Mouse (Mus musculus) cerebellum, adult 2 months (tissue): Measurements from ENCODE around the gene Nr1h2. TPM values are rescaled to one million over a fixed set of nuclear protein-coding genes. Genes with fewer than 3 reads are reported as not detected.

Experiments
- DNase-seq, 2 experiments: peaks; one replicate each; pipeline ENCODE4 v3.0.0; 2021
- H3K27ac ChIP-seq: fragments of 200-500 bp; 2 replicates; pipeline ENCODE4 v1.5.1; 2012; ENCODE audit warnings: low read length, control low read depth, inconsistent platforms; ENCODE audit not compliant: insufficient read depth
- H3K27me3 ChIP-seq: fragments of 200-500 bp; 2 replicates; pipeline ENCODE4 v1.6.1; 2012; ENCODE audit warnings: inconsistent platforms, mild to moderate bottlenecking, low read length, moderate library complexity; ENCODE audit not compliant: control insufficient read depth, insufficient read depth
- H3K4me1 ChIP-seq: fragments of 200-500 bp; 2 replicates; pipeline ENCODE4 v1.6.1; 2011; ENCODE audit warnings: low read length; ENCODE audit not compliant: control insufficient read depth, insufficient read depth
- H3K4me3 ChIP-seq: fragments of 200-500 bp; replicated peaks from 2 replicates; pipeline ENCODE3; 2011; ENCODE audit warnings: mild to moderate bottlenecking, low read depth, low read length, control low read depth; ENCODE audit not compliant: insufficient read depth
- CTCF ChIP-seq: fragments of 200-500 bp; IDR thresholded peaks from 2 replicates; pipeline ENCODE4 v1.5.1; 2011; ENCODE audit warnings: low read depth, mild to moderate bottlenecking, control low read depth, low read length, moderate library complexity, borderline replicate concordance; ENCODE audit not compliant: insufficient read depth
- POLR2A ChIP-seq: fragments of 200-500 bp; IDR thresholded peaks from 2 replicates; pipeline ENCODE4 v1.6.1; 2011; ENCODE audit warnings: low read length, control low read depth, borderline replicate concordance; ENCODE audit not compliant: insufficient read depth
- WGBS: fragments of 180-500 bp; shearing (Covaris S2); methylation state at CpG from one replicate; pipeline ENCODE4 v1.1.7; 2018; 5-methylcytosine and 5-hydroxymethylcytosine counted together
- polyA plus RNA-seq: library from polyadenylated mRNA; depleted of rRNA; stranded (reverse); fragments of >200 nt; gene quantifications from 2 replicates; pipeline ENCODE4 v1.2.3, GENCODE M21; 2012

The Nr1h2 gene
- polyA plus RNA-seq, 1 experiment, result 106 TPM

DNA sequence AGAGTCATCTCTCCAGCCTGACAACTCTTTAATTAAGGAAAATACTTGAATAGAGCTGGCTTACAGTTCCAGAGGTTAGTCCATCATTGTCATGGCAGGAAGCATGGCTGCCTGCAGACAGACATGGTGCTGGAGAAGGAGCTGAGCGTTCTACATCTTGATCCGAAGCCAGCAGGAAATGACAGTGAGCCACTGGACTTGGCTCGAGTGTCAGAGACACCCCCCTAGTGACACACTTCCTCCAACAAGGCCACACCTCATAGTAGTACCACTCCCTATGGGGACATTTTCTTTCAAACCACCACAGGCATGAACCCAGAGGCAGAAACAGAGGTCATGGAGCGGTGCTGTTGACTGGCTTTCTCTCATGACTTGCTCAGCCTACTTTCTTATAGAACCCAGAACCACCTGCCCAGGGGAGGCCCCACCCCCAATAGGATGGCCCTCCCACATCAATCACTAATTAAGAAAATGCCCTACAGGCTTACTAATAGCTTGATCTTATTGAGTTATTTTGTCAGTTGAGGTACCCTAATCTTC, 30.6 kb upstream of the Nr1h2 start:
- DNase-seq, result no peak
- TF ChIP-seq CTCF, result no peak
- TF ChIP-seq POLR2A, result no peak
- no peaks in the 10 kb centered on the region for H3K27me3 ChIP-seq
- H3K4me1 ChIP-seq, result peaks cover 4% of the 10 kb centered on the region; the same call in 1 of the 2 replicates
- WGBS, result 70% methylated on average over 4 of the region's 4 CpGs
- no peak overlapping the region for H3K27ac ChIP-seq
- no peak overlapping the region for H3K4me3 ChIP-seq

DNA sequence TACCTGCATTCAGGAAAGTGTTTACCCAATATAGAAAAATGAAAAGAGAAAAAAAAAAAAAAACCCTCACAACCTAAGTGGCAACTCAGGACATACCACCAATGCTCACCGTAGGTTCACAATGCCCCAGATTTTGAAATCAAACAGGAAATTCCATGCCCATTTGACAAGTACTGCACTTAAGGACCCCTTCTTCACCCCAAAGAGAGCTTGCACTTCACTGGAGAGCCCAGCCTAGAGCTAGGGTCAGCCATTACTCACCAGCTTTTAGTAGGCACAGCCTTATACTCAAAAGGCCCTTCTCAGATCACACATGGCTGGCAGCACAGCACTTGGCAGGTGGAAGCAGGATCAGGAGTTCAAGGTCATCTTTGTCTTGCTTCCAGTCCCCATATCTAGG, 29.4 kb upstream of the Nr1h2 start:
- no peak overlapping the region for H3K4me3 ChIP-seq
- WGBS, result 97% methylated on average over 1 of the region's 1 CpGs
- DNase-seq, result no peak
- TF ChIP-seq CTCF, result no peak
- TF ChIP-seq POLR2A, result no peak
- no peaks in the 10 kb centered on the region for H3K27me3 ChIP-seq
- peaks cover 4% of the 10 kb centered on the region; the same call in 1 of the 2 replicates for H3K4me1 ChIP-seq
- no peak overlapping the region for H3K27ac ChIP-seq

- Histone ChIP-seq H3K27me3 (no peaks in the 10 kb centered on the region), H3K4me3 (no peak overlapping the region), H3K27ac (no peak overlapping the region), H3K4me1 (peaks cover 4% of the 10 kb centered on the region; the same call in 1 of the 2 replicates)
- no peak for TF ChIP-seq POLR2A
- TF ChIP-seq CTCF, result no peak
- 71% methylated on average over 5 of the region's 5 CpGs for WGBS
- no peak for DNase-seq
These were observed 29.0 kb upstream of the Nr1h2 start for GRCm38 (mm10) chr7:44582709-44583108.

DNA sequence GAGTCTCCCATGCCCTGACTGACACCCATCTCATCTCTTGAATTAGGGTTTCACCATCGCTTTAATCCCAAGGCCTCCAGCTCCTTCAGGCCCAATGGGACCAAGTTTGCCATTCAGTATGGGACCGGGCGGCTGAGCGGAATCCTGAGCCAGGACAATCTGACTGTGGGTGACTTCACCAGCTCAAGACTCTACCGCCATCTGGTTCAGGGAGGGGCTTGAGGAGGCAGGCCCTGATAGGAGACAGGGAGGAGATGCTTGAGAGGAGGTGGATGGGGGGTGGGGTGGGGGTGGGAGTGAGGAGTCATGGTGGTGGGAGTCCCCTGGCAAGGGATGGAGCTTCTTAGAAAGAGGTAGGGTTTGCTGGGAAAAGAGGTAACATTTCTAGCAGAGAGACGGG, 27.9 kb upstream of the Nr1h2 start:
- H3K27ac ChIP-seq, result no peak overlapping the region
- 68% methylated on average over 6 of the region's 6 CpGs for WGBS

GRCm38 (mm10) chr7:44576333-44576844, 22.6 kb upstream of the Nr1h2 start:
- Histone ChIP-seq H3K27me3 (no peaks in the 10 kb centered on the region), H3K27ac (no peak overlapping the region), H3K4me1 (no peaks in the 10 kb centered on the region), H3K4me3 (no peak overlapping the region)
- DNase-seq, result no peak
- TF ChIP-seq POLR2A (no peak), CTCF (no peak)
- WGBS, result 21% methylated on average over 5 of the region's 5 CpGs

More for the DNA sequence above, 27.9 kb upstream of the Nr1h2 start:
- no peak overlapping the region for H3K4me3 ChIP-seq
- H3K4me1 ChIP-seq, result peaks cover 4% of the 10 kb centered on the region; the same call in 1 of the 2 replicates
- no peak for TF ChIP-seq CTCF
- TF ChIP-seq POLR2A, result no peak
- no peaks in the 10 kb centered on the region for H3K27me3 ChIP-seq
- DNase-seq, result no peak

DNA sequence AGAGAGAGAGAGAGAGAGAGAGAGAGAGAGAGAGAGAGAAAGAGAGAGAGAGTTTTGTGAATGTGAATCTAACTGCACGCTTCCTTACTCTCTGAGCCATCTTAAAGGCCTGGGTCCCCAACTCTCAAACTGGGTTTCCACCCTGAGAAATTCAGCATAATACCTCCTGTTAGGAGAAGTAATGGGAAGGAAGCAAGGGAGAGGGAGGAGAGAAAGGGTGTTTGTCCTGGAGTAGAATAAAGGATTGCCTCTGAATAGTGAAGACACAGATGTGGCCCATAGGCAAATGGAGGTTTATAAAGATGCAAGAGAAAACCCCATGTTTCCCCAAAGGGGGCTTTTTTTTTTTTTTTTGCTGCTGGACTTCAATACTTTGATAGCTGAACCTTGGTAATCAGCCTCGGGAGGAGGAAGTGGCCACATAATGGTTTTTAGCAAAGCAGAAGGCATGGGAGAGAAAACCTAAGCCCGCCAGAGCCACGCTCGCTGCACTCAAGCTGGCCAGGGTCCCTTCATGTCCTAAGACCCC, 19.3 kb upstream of the Nr1h2 start:
- H3K4me1 ChIP-seq, result no peaks in the 10 kb centered on the region
- no peak overlapping the region for H3K27ac ChIP-seq
- 73% methylated on average over 5 of the region's 5 CpGs for WGBS
- TF ChIP-seq POLR2A (no peak), CTCF (no peak)
- H3K27me3 ChIP-seq, result no peaks in the 10 kb centered on the region
- H3K4me3 ChIP-seq, result no peak overlapping the region
- no peak for DNase-seq

- TF ChIP-seq POLR2A, result no peak
- no peak for TF ChIP-seq CTCF
- DNase-seq, result no peak
- Histone ChIP-seq H3K4me3 (no peak within 1 kb of the TSS), H3K4me1 (no peaks in the 10 kb centered on the region), H3K27ac (no peak within 1 kb of the TSS), H3K27me3 (no peaks in the 10 kb centered on the region)
- WGBS, result 34% methylated on average over 7 of the region's 7 CpGs
These were observed 18.5 kb upstream of the Nr1h2 start, which contains the start of gene Napsa for GRCm38 (mm10) chr7:44572213-44572701. TSS of gene Napsa (plus strand) at chr7:44572380.

GRCm38 (mm10) chr7:44571811-44572210, 18.1 kb upstream of the Nr1h2 start:
- Histone ChIP-seq H3K27ac (no peak overlapping the region), H3K4me3 (no peak overlapping the region), H3K27me3 (no peaks in the 10 kb centered on the region), H3K4me1 (no peaks in the 10 kb centered on the region)
- 44% methylated on average over 4 of the region's 4 CpGs for WGBS
- TF ChIP-seq POLR2A, result no peak
- TF ChIP-seq CTCF, result no peak
- no peak for DNase-seq
